Mouse (Mus musculus) stomach, postnatal 0 days (tissue): ENCODE results near the gene Pnp.

Experiments
- CTCF ChIP-seq: IDR thresholded peaks from 2 replicates; pipeline ENCODE4 v1.5.1; 2016; ENCODE audit warnings: antibody characterized with exemption, low read depth, mild to moderate bottlenecking, moderate library complexity
- EP300 ChIP-seq: optimal IDR thresholded peaks from 2 replicates; pipeline ENCODE3; 2016; ENCODE audit warnings: antibody characterized with exemption

DNA sequence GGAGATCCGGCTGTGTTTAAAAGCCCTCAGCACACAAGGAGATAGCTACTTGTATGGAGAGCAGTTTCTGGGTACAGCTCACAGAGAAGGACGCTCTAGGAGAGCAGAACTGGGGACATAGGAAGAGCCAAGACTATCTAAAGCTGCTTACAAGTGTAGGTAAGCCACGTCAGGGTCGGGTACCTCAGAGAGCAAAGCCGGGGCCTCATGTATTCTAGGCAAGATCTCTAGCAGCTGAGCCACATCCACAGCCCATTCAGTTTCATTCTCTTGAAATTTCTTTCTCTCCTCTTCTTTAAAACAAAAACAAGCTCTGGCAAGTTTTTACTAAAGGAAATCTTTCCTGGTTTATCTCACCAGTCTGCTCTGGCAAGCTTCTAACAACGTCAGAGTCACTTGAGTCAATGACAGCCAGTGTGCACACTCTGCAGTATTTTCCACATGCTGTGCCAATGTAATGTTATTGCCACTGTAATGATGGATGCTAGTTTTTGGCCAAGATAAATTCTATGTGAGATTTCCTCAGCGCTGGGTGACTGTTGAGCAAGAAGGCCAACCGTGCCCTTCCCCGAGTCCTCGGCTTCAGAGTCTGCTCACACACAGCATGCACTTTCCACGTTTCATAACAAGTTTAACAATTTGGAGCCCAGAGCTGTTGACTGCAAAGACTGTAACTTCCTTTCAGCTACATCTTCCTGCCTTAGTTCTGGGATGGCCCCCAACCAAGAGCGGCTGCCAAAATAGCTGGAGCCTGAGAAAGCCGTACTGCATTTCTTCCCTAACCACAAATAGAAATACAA lies 77.2 kb downstream of the Pnp start:
- TF ChIP-seq CTCF (no peak), EP300 (peak; percentile 42)
